Mouse (Mus musculus) lung, postnatal 0 days (tissue): Measurements from ENCODE around the gene Dhrs4.

Source experiments
- CTCF ChIP-seq: IDR thresholded peaks from 2 replicates; pipeline ENCODE4 v1.5.1; 2016; ENCODE audit warnings: antibody characterized with exemption, mild to moderate bottlenecking
- EP300 ChIP-seq: IDR thresholded peaks from 2 replicates; pipeline ENCODE4 v1.6.1; 2016; ENCODE audit warnings: antibody characterized with exemption, mild to moderate bottlenecking, control low read depth

GRCm38 (mm10) chr14:55479629-55480028, 1.1 kb downstream of the Dhrs4 start:
- TF ChIP-seq CTCF (no peak), EP300 (no peak)
